Mouse (Mus musculus) CD4-positive, CD25-positive, alpha-beta regulatory T cell, adult 9 weeks (primary cell): ENCODE measurements around the gene Wdr44. TPM values are rescaled to one million over a fixed set of nuclear protein-coding genes. Genes with fewer than 3 reads are reported as not detected.

Experiments used
- polyA plus RNA-seq: library from polyadenylated mRNA; unstranded; fragments of 100-300 nt; shearing (Covaris generic); gene quantifications from one replicate; pipeline ENCODE4 v1.2.1, GENCODE M21; 2017

The Wdr44 gene
- polyA plus RNA-seq, result 41.7 TPM

DNA sequence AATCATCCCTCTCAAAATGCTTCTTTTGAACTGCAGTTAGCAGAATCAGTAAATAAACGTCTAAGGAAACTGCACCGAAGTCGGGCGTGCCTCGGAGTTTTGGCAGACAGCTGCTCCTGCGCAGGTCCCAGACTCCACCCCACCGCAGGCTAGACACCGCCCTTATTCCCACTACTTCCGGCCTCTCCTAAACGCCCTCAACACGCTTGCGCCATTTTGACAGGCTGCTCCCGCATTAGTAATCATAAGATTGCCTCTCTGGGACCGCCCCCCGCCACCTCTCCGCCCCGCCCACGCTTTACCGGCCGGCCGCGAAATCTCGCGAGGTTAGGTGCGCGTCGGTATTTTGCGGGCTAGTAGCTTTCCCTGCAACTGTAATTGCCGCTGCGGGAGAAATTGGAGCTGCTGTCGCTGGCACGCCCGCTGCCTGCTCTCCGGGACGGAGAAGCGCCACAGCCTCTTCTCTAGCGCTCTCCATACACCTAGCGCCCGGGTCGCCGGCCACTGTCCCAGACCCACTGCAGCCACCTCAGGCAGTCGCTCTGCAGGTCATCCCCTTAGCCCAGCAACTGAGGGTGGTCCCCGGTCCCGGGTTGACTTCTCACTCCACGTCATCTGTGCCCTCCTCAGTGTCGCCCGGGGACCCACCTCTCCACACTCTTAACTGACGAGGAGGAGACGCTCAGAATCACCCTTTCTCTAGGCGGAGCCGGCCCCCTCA is at the start of gene Wdr44:
Gene Wdr44, plus strand, starts transcription at position 330 of the 721 bp plus-strand sequence.

Other genes starting within 250 kb of the Wdr44 start
- gene Gm4907, start 189.5 kb downstream of the Wdr44 start, polyA plus RNA-seq, result not detected